Mouse (Mus musculus): ENCODE data around the gene Ear6. TPM values are rescaled to one million over a fixed set of nuclear protein-coding genes. Genes with fewer than 3 reads are reported as not detected.
A peak's percentile ranks its signal among the peaks of the same experiment; 100 is the strongest.

Ear6 gene
- polyA plus RNA-seq, 1 experiment from 2014 or later, result not detected

DNA sequence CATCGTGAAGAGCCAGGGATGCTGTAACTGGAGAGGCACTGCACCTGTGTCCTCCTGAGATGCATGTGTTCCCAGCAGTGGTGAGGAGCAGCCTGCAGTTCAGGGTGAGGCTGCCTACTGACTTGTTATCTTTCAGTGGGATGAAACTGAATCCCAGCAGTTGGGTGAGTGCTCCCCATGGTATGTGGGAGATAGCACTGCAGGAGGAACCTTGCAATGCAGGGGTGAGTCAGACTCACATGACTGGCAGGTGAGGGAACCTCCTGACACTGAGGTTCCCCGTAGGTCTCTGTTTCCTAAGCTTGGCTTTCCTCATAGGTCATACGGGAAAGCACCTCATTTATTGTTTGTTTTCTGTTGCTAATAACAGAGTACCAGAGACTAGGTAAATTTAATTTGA, 24.0 kb downstream of the Ear6 start:
- no peak overlapping the region for H3K27ac ChIP-seq (ENCODE audit: low read depth, low read length)
- H3K36me3 ChIP-seq (ENCODE audit: control insufficient read depth, insufficient read depth), result no peaks in the 10 kb centered on the region
- no peaks in the 10 kb centered on the region for H3K4me1 ChIP-seq (replicated peaks; ENCODE audit: control insufficient read depth, insufficient read depth, low read length)
- peak; percentile 78 for ATAC-seq
- no peaks in the 10 kb centered on the region for H3K9me3 ChIP-seq (ENCODE audit: control insufficient read depth)
- H3K4me2 ChIP-seq (replicated peaks; ENCODE audit: low read depth), result no peak overlapping the region
- no peak for TF ChIP-seq CTCF (IDR thresholded peaks at IDR 0.05; ENCODE audit: low read depth)
- H3K9ac ChIP-seq (ENCODE audit: low read depth, low read length), result no peak overlapping the region
- H3K4me3 ChIP-seq (ENCODE audit: low read depth, low read length), result no peak overlapping the region
- H3K27me3 ChIP-seq (replicated peaks; ENCODE audit: control insufficient read depth, insufficient read depth, low read length), result no peaks in the 10 kb centered on the region
- 49% methylated on average over 3 of the region's 3 CpGs for WGBS

DNA sequence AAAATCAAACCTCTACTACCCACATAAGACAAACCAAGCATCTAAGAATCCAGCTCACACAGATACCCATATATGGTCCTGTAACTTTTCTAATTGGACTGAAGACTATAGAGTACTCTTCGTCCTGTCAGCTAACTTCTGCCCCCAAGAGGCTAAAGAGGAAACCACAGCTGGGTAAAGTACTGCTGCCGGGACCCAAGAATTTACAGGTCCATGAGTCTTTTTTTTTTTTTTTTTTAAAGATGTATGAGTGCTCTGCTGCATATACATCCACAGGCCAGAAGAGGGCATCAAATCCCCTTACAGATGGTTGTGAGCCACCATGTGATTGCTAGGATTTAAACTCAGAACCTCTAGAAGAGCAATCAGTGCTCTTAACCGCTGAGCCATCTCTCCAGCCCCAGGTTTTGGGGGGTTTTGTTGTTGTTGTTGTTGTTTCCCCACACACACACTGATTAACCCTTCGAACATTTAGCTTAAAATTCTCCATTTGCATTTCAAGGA, 30.1 kb downstream of the Ear6 start:
- TF ChIP-seq CTCF (IDR thresholded peaks at IDR 0.05; ENCODE audit: low read depth), result peak; percentile 79
- no peaks in the 10 kb centered on the region for H3K27me3 ChIP-seq (replicated peaks; ENCODE audit: control insufficient read depth, insufficient read depth, low read length)
- H3K9ac ChIP-seq (ENCODE audit: low read depth, low read length), result no peak overlapping the region
- H3K27ac ChIP-seq (ENCODE audit: low read depth, low read length), result peak overlapping the region; percentile 60; the same call in 1 of the 2 replicates
- H3K4me3 ChIP-seq (ENCODE audit: low read depth, low read length), result peak overlapping the region; percentile 81
- no peaks in the 10 kb centered on the region for H3K9me3 ChIP-seq (ENCODE audit: control insufficient read depth)
- ATAC-seq, result peak; percentile 44
- peak overlapping the region; percentile 91 for H3K4me2 ChIP-seq (replicated peaks; ENCODE audit: low read depth)
- H3K4me1 ChIP-seq (replicated peaks; ENCODE audit: control insufficient read depth, insufficient read depth, low read length), result peaks cover 12% of the 10 kb centered on the region; the same call in 1 of the 2 replicates
- peaks cover 14% of the 10 kb centered on the region for H3K36me3 ChIP-seq (ENCODE audit: control insufficient read depth, insufficient read depth)
- 0% methylated on average over 4 of the region's 4 CpGs for WGBS

DNA sequence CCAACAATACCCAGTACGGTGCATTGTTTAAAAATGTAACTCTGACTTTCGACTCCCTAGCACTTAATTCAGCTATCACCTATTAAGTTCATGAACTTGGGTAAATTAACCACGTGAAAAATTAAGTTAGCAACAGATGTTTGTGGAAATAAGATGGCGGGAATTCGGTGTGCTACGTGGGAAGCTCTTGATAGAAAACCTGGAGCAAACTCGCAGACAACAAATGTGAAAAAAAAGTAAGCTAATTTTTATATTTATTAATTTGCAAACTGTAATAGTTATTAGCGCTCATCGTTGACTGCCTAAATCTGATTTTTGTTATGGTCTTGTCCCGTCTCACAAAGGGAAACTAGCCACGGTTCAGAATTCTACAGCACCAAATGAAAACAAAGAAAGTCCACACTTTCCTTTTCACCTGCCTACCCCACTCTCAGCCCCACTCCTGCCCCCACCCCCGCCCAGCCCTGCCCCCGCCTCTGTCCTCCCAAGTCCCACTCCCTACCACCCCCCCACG, 30.6 kb downstream of the Ear6 start:
- peak overlapping the region; percentile 81 for H3K4me3 ChIP-seq (ENCODE audit: low read depth, low read length)
- 2% methylated on average over 14 of the region's 14 CpGs for WGBS
- H3K27me3 ChIP-seq (replicated peaks; ENCODE audit: control insufficient read depth, insufficient read depth, low read length), result no peaks in the 10 kb centered on the region
- peak; percentile 9; the same call in 1 of the 2 replicates for ATAC-seq
- H3K4me1 ChIP-seq (replicated peaks; ENCODE audit: control insufficient read depth, insufficient read depth, low read length), result peaks cover 12% of the 10 kb centered on the region; the same call in 1 of the 2 replicates
- peak overlapping the region; percentile 40; the same call in 1 of the 2 replicates for H3K9ac ChIP-seq (ENCODE audit: low read depth, low read length)
- peak overlapping the region; percentile 91 for H3K4me2 ChIP-seq (replicated peaks; ENCODE audit: low read depth)
- no peak for TF ChIP-seq CTCF (IDR thresholded peaks at IDR 0.05; ENCODE audit: low read depth)
- H3K9me3 ChIP-seq (ENCODE audit: control insufficient read depth), result no peaks in the 10 kb centered on the region
- peak overlapping the region; percentile 60 for H3K27ac ChIP-seq (ENCODE audit: low read depth, low read length)
- peaks cover 19% of the 10 kb centered on the region for H3K36me3 ChIP-seq (ENCODE audit: control insufficient read depth, insufficient read depth)

DNA sequence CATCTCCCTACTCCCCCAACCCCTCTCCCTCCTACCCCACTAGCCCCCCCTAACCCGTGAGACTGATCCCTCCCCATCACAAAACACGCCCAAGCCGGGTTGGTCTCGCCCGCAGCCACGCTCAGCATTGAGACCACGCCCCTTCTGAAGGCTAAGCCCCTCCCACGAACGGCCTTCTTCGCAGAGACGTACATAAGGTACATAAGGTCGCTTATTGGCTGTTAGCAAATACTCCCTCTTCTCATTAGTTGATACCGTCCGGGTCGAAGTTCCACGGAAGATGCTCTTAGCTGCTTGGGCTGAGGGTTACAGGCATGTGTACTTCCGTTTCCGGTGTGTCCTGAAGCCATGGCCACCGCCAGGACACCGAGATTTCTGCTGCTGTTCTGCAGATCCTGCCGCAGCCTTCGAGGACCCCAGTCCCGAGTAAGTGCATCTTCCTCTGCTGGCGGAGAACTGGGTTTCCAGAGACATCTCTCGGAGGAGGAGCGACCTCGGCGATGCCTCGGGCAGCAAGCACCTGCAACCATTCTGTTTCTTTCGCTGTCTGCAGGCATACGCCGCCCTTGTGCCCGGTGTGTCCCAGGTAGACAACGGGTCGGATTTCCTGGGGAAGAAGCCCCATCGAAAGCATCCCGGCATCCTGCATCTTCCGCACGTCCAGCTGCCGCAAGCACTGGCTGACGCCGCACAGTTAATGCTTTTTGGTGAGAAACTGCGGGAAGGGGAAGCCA, 31.3 kb downstream of the Ear6 start, which contains the start of gene Mettl17:
Gene Mettl17, plus strand, starts transcription at position 245 of the 734 bp plus-strand sequence.
- peak; percentile 99 for ATAC-seq
- Histone ChIP-seq H3K27me3 (replicated peaks; ENCODE audit: control insufficient read depth, insufficient read depth, low read length) (no peaks in the 10 kb centered on the region), H3K9me3 (ENCODE audit: control insufficient read depth) (no peaks in the 10 kb centered on the region), H3K4me2 (replicated peaks; ENCODE audit: low read depth) (peak within 1 kb of the TSS; percentile 91), H3K9ac (ENCODE audit: low read depth, low read length) (peak within 1 kb of the TSS; percentile 71), H3K4me3 (ENCODE audit: low read depth, low read length) (peak within 1 kb of the TSS; percentile 81), H3K27ac (ENCODE audit: low read depth, low read length) (peak within 1 kb of the TSS; percentile 84), H3K4me1 (replicated peaks; ENCODE audit: control insufficient read depth, insufficient read depth, low read length) (peaks cover 12% of the 10 kb centered on the region; the same call in 1 of the 2 replicates), H3K36me3 (ENCODE audit: control insufficient read depth, insufficient read depth) (peaks cover 26% of the 10 kb centered on the region)
- peak; percentile 36 for TF ChIP-seq CTCF (IDR thresholded peaks at IDR 0.05; ENCODE audit: low read depth)
- under 1% methylated on average over 43 of the region's 43 CpGs for WGBS

DNA sequence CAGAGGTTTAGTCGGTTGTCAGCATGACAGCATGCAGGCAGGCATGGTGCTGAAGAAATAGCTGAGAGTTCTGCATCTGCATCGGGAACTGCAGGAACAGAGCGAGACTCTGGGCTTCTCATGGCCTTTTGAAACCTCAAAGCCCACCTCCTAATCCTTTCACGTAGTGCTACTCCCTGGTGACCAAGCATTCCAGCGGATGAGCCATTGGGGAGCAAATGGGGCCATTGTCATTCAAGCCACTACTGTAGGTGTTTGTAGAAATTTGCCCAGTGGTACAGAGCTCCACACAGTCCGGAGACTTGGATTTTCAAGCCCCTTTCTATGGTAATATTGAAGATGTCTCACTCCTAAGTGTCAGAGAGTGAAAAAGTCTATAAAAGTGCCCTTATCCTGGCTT, 32.6 kb downstream of the Ear6 start:
- 64% methylated on average over 6 of the region's 6 CpGs for WGBS
- Histone ChIP-seq H3K4me1 (replicated peaks; ENCODE audit: control insufficient read depth, insufficient read depth, low read length) (peaks cover 12% of the 10 kb centered on the region; the same call in 1 of the 2 replicates), H3K9ac (ENCODE audit: low read depth, low read length) (no peak overlapping the region), H3K27me3 (replicated peaks; ENCODE audit: control insufficient read depth, insufficient read depth, low read length) (no peaks in the 10 kb centered on the region), H3K27ac (ENCODE audit: low read depth, low read length) (no peak overlapping the region), H3K9me3 (ENCODE audit: control insufficient read depth) (no peaks in the 10 kb centered on the region), H3K4me2 (replicated peaks; ENCODE audit: low read depth) (peak overlapping the region; percentile 91), H3K4me3 (ENCODE audit: low read depth, low read length) (no peak overlapping the region), H3K36me3 (ENCODE audit: control insufficient read depth, insufficient read depth) (peaks cover 39% of the 10 kb centered on the region)
- ATAC-seq, result no peak
- no peak for TF ChIP-seq CTCF (IDR thresholded peaks at IDR 0.05; ENCODE audit: low read depth)

DNA sequence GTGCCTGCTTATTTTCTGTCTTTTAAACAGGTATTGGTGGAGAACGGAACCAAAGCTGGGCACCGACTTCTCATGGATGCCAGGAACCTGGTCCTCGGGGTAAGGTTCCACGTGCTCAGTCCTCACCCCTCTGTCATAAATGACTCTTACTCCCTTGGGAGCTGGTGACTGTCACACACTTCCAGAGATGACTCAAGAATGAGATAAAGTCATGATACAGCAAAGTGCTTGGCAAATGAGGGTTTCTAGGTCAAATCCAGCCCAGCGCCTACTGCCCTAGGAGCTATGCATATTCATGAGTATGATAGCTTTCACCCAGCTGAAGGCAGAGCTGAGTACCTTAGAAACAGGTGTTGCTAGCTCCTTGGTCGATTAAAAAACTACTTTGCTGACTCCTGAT, 36.3 kb downstream of the Ear6 start:
- no peak for TF ChIP-seq CTCF (IDR thresholded peaks at IDR 0.05; ENCODE audit: low read depth)
- H3K4me3 ChIP-seq (ENCODE audit: low read depth, low read length), result no peak overlapping the region
- H3K9me3 ChIP-seq (ENCODE audit: control insufficient read depth), result no peaks in the 10 kb centered on the region
- H3K27ac ChIP-seq (ENCODE audit: low read depth, low read length), result no peak overlapping the region
- no peaks in the 10 kb centered on the region for H3K27me3 ChIP-seq (replicated peaks; ENCODE audit: control insufficient read depth, insufficient read depth, low read length)
- peaks cover 12% of the 10 kb centered on the region; the same call in 1 of the 2 replicates for H3K4me1 ChIP-seq (replicated peaks; ENCODE audit: control insufficient read depth, insufficient read depth, low read length)
- no peak for ATAC-seq
- no peak overlapping the region for H3K9ac ChIP-seq (ENCODE audit: low read depth, low read length)
- WGBS, result 84% methylated on average over 6 of the region's 6 CpGs
- no peak overlapping the region for H3K4me2 ChIP-seq (replicated peaks; ENCODE audit: low read depth)
- H3K36me3 ChIP-seq (ENCODE audit: control insufficient read depth, insufficient read depth), result peaks cover 55% of the 10 kb centered on the region
